Mouse (Mus musculus): ENCODE measurements around the gene Hmgb1. TPM values are rescaled to one million over a fixed set of nuclear protein-coding genes. Genes with fewer than 3 reads are reported as not detected.
A peak's percentile ranks its signal among the peaks of the same experiment; 100 is the strongest.

Gene Hmgb1
- 1,643 and 1,661 TPM in 2 replicates for polyA plus RNA-seq (2016; fragmentation: Nextera tagmentation; extraction: Ambion mirVana)

DNA sequence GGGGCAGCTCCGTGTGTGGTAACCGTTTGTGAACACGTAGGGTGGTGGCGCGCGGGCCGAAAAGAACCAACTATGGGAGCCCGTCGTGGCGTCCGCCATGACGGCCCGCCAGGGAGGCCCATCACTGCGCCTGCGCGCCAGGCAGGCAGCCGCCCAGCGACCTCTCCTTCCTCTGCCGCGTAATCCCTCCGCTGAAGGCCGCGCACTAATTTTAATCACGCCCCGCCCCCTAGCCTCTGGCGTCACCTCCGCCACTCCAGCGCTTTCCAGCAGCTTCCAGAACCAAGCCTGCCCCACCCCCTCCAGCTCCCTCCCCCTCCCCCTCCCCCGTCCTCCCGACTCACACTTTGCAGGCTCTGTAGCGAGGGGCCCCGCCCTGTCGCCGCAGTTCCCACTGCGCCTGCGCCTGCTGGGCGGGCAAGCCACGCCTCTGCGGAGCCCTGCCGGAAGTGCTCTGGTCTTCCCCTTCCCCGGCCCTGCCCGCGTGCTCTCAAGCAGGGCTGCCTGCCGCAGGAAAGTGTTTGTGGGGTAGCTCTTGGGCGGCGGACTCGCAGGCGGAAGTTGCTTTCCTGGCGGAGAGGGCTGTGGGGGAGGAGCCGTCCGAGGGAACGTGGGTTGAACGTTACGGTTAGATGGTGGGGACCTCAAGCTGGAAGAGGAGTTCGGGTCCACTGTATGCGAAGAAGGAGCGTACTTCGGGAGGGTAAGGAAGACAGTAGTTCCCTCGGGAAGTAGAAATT, at the start of gene Hmgb1, which contains the start of gene Uspl1:
TSS of gene Hmgb1 (minus strand) at position 386 of the 740 bp plus-strand sequence.
TSS of gene Uspl1 (plus strand) at position 247 of the 740 bp plus-strand sequence.
- H3K4me1 ChIP-seq, result peaks cover 28% of the 10 kb centered on the region
- H3K9me3 ChIP-seq, result no peaks in the 10 kb centered on the region
- peak within 1 kb of the TSS; percentile 96 for H3K27ac ChIP-seq
- under 1% methylated on average over 59 of the region's 59 CpGs for WGBS
- H3K4me3 ChIP-seq, result peak within 1 kb of the TSS; percentile 83
- peaks cover 24% of the 10 kb centered on the region for H3K36me3 ChIP-seq (replicated peaks)
- peak; percentile 100 for DNase-seq (ENCODE audit: extremely low spot score, low spot score)
- no peaks in the 10 kb centered on the region for H3K27me3 ChIP-seq (ENCODE audit: poor library complexity, severe bottlenecking)

- H3K4me3 ChIP-seq, result peak overlapping the region; percentile 65
These were observed 45.5 kb upstream of the Hmgb1 start for GRCm38 (mm10) chr5:149229619-149230339.

GRCm38 (mm10) chr5:149228700-149229618, 44.7 kb upstream of the Hmgb1 start:
- no peaks in the 10 kb centered on the region for H3K27me3 ChIP-seq (ENCODE audit: poor library complexity, severe bottlenecking)
- DNase-seq (ENCODE audit: extremely low spot score, low spot score), result peak; percentile 97
- H3K4me1 ChIP-seq, result peaks cover 22% of the 10 kb centered on the region
- peaks cover 5% of the 10 kb centered on the region; the same call in 1 of the 2 replicates for H3K9me3 ChIP-seq
- peak overlapping the region; percentile 89 for H3K27ac ChIP-seq
- H3K4me3 ChIP-seq, result peak overlapping the region; percentile 65
- H3K36me3 ChIP-seq (replicated peaks), result no peaks in the 10 kb centered on the region
- 4% methylated on average over 55 of the region's 55 CpGs for WGBS

More at GRCm38 (mm10) chr5:149229619-149230339, 45.5 kb upstream of the Hmgb1 start:
- DNase-seq (ENCODE audit: extremely low spot score, low spot score), result no peak
- H3K9me3 ChIP-seq, result peaks cover 5% of the 10 kb centered on the region; the same call in 1 of the 2 replicates
- H3K27ac ChIP-seq, result peak overlapping the region; percentile 89
- 72% methylated on average over 18 of the region's 18 CpGs for WGBS
- H3K27me3 ChIP-seq (ENCODE audit: poor library complexity, severe bottlenecking), result no peaks in the 10 kb centered on the region
- H3K36me3 ChIP-seq (replicated peaks), result no peaks in the 10 kb centered on the region
- H3K4me1 ChIP-seq, result peaks cover 14% of the 10 kb centered on the region

DNA sequence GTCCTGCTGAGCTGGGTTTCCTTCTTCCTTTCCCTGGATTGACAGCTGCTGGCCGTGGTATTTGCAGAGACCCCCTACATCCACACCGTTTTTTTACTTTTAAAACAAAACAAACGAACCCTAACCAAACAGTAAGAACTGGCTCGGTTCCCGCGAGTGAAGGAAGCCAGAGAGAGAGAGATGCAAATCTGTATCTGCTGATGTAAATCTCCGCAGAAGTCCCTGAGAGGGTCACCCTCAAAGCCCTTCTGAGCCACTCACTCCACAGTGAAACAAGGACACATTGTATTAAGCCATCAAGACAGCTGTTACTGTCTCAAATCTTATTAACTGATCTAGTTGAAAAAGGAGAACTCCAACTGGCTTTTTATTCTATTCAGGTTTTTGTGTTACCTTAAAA, 40.4 kb upstream of the Hmgb1 start:
- Histone ChIP-seq H3K4me1 (peaks cover 25% of the 10 kb centered on the region), H3K9me3 (peaks cover 9% of the 10 kb centered on the region), H3K4me3 (no peak overlapping the region), H3K36me3 (replicated peaks) (no peaks in the 10 kb centered on the region), H3K27me3 (ENCODE audit: poor library complexity, severe bottlenecking) (no peaks in the 10 kb centered on the region), H3K27ac (no peak overlapping the region)
- WGBS, result 37% methylated on average over 7 of the region's 7 CpGs
- DNase-seq (ENCODE audit: extremely low spot score, low spot score), result no peak

GRCm38 (mm10) chr5:149221355-149221754, 37.1 kb upstream of the Hmgb1 start:
- Histone ChIP-seq H3K4me1 (peaks cover 19% of the 10 kb centered on the region; the same call in 1 of the 2 replicates), H3K9me3 (peaks cover 9% of the 10 kb centered on the region), H3K27me3 (ENCODE audit: poor library complexity, severe bottlenecking) (no peaks in the 10 kb centered on the region), H3K36me3 (replicated peaks) (peaks cover 16% of the 10 kb centered on the region), H3K4me3 (no peak overlapping the region), H3K27ac (no peak overlapping the region)
- no peak for DNase-seq (ENCODE audit: extremely low spot score, low spot score)
- WGBS, result 92% methylated on average over 4 of the region's 4 CpGs

GRCm38 (mm10) chr5:149219493-149219892, 35.2 kb upstream of the Hmgb1 start:
- Histone ChIP-seq H3K4me3 (no peak overlapping the region), H3K27me3 (ENCODE audit: poor library complexity, severe bottlenecking) (no peaks in the 10 kb centered on the region), H3K9me3 (peaks cover 9% of the 10 kb centered on the region), H3K27ac (no peak overlapping the region), H3K36me3 (replicated peaks) (peaks cover 35% of the 10 kb centered on the region), H3K4me1 (peaks cover 11% of the 10 kb centered on the region; the same call in 1 of the 2 replicates)
- DNase-seq (ENCODE audit: extremely low spot score, low spot score), result no peak
- 87% methylated on average over 3 of the region's 3 CpGs for WGBS

DNA sequence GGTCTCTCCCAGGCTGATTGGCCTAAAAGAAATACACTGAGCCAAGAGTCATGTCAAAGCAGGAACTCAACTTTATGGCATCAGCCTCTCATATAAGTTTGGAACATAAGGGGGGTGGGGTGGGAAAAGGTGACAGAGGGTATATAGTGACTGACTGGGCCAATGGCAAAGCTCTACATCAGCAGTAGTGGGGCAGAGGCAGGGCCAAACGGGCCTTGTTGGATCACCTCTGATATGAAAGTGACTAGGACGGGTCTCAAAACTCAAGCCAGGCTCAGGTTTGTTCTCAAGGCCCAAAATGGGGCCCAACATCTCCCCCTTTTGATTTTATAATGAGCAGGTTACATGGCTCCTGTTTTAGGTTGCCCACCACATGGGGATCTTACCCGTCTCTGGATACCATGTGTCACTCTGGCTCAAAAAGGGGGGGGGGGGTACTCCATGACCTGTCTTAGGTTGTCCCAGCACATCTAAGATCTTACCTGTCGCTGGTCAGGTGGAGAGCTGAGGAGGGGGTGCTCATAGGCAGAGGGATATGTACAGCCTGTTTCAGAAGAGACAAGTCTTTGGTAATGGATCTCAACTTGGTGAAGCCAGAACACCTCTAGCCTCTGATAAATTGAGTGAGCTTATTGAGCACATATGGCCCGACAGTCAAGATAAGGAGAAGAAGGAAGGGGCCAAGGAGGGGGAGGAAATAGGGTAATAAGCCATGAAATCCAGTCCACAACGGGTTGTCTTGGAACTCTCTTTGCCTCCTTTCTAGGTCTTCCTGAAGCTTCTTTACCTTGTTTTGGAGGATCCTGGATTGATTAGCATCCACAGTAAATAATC, 33.5 kb upstream of the Hmgb1 start:
- Histone ChIP-seq H3K36me3 (replicated peaks) (peaks cover 53% of the 10 kb centered on the region), H3K27me3 (ENCODE audit: poor library complexity, severe bottlenecking) (no peaks in the 10 kb centered on the region), H3K9me3 (peaks cover 9% of the 10 kb centered on the region), H3K27ac (no peak overlapping the region), H3K4me1 (0 out of 2 replicates have a peak, but pooled peaks cover 6% of the 10 kb centered on the region), H3K4me3 (no peak overlapping the region)
- 83% methylated on average over 6 of the region's 6 CpGs for WGBS
- no peak for DNase-seq (ENCODE audit: extremely low spot score, low spot score)

DNA sequence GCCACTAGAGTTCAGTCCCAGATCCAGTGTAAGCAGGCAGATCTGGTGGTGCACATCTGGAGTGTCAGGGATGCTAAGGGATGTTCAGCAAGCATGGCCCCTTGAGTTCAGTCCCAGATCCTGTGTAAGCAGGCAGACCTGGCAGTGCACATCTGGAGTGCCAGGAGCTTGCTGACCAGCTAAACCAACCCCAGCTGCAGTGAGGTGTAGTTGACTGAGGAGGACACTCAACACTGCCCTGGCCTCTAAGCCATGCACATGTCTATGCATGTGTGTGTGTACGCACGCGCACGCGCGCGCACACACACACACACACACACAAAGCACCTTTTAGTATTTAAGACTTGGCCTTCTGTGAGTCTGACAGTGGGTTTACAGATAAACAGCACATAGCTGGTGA, 31.3 kb upstream of the Hmgb1 start:
- 99% methylated on average over 7 of the region's 7 CpGs for WGBS
- no peaks in the 10 kb centered on the region for H3K27me3 ChIP-seq (ENCODE audit: poor library complexity, severe bottlenecking)
- peaks cover 75% of the 10 kb centered on the region for H3K36me3 ChIP-seq (replicated peaks)
- no peak for DNase-seq (ENCODE audit: extremely low spot score, low spot score)
- no peak overlapping the region for H3K4me3 ChIP-seq
- H3K9me3 ChIP-seq, result no peaks in the 10 kb centered on the region
- H3K27ac ChIP-seq, result no peak overlapping the region
- 0 out of 2 replicates have a peak, but pooled peaks cover 9% of the 10 kb centered on the region for H3K4me1 ChIP-seq

DNA sequence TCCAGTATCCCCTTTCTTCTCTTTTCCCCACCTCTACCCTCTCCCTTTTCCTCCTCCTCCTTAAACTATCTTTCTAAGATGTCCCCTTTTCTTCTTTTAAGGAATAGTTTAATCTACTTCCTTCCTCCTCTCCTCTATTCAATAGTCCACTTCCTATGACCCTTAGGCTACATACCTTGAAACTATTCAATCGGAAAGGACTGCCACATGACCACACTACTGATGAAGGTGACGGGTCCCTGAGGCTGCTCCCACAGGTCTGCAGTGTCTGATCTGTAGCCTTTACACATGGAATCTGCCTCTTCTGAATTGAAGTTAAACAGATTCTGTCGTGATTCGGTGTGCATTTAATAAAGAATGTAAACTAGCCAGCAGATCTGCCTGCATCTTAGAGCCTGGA, 28.5 kb upstream of the Hmgb1 start:
- no peak for DNase-seq (ENCODE audit: extremely low spot score, low spot score)

DNA sequence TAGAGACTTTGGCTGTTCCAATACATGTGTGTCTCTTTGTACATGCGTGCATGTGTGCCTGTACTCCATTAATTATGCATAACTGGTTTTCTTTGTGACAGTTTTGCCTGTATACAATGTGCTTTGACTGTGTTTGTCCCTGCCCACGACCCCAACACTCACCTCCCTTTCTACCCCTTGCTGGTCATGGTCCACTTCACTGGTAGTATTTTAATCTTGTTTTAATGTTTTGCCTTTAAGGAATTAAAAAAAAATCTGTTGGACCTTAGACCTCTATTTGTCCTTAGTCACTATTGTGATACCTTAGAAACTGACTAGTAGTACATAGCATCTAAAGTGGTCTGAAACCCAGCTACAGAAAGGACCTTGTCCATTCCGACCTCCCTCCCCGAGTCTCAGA, 26.8 kb upstream of the Hmgb1 start:
- H3K36me3 ChIP-seq (replicated peaks), result peaks cover 100% of the 10 kb centered on the region

More for the DNA sequence above, 28.5 kb upstream of the Hmgb1 start:
- Histone ChIP-seq H3K4me3 (no peak overlapping the region), H3K9me3 (no peaks in the 10 kb centered on the region), H3K36me3 (replicated peaks) (peaks cover 100% of the 10 kb centered on the region), H3K4me1 (peaks cover 13% of the 10 kb centered on the region; the same call in 1 of the 2 replicates), H3K27me3 (ENCODE audit: poor library complexity, severe bottlenecking) (no peaks in the 10 kb centered on the region), H3K27ac (no peak overlapping the region)
- 78% methylated on average over 4 of the region's 4 CpGs for WGBS

DNA sequence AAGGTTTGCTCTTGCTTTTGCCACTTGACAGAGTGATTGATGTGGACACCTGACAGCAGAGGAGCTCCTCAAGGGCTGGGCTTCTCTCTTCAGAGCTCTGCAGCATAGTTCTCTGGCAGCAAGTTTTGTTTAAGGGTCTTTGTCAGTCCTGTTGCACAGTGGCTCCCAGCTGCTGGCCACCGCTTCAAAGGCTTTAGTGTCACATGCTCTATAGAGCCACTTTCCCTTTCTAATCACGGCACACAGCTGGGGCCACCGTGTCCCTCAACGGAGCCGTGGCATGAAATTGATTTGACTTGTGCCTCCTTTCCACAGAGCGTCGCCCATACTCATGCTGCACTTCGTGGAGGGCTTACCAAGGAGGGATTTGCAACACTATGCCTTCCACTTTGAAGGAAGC, 25.0 kb upstream of the Hmgb1 start:
- no peak for DNase-seq (ENCODE audit: extremely low spot score, low spot score)
- H3K36me3 ChIP-seq (replicated peaks), result peaks cover 99% of the 10 kb centered on the region
- H3K9me3 ChIP-seq, result no peaks in the 10 kb centered on the region
- H3K4me1 ChIP-seq, result peaks cover 13% of the 10 kb centered on the region; the same call in 1 of the 2 replicates
- no peaks in the 10 kb centered on the region for H3K27me3 ChIP-seq (ENCODE audit: poor library complexity, severe bottlenecking)
- H3K27ac ChIP-seq, result no peak overlapping the region
- WGBS, result 65% methylated on average over 8 of the region's 8 CpGs
- no peak overlapping the region for H3K4me3 ChIP-seq

More for the DNA sequence above, 26.8 kb upstream of the Hmgb1 start:
- no peaks in the 10 kb centered on the region for H3K27me3 ChIP-seq (ENCODE audit: poor library complexity, severe bottlenecking)
- H3K4me1 ChIP-seq, result peaks cover 13% of the 10 kb centered on the region; the same call in 1 of the 2 replicates
- DNase-seq (ENCODE audit: extremely low spot score, low spot score), result no peak
- 85% methylated on average over 4 of the region's 4 CpGs for WGBS
- H3K27ac ChIP-seq, result no peak overlapping the region
- H3K4me3 ChIP-seq, result no peak overlapping the region
- H3K9me3 ChIP-seq, result no peaks in the 10 kb centered on the region
